Mouse (Mus musculus): Measurements from ENCODE around the gene Baiap2. TPM values are rescaled to one million over a fixed set of nuclear protein-coding genes. Genes with fewer than 3 reads are reported as not detected.

The Baiap2 gene
- polyA plus RNA-seq, 1 experiment from 2014 or later = 17.5 TPM

DNA sequence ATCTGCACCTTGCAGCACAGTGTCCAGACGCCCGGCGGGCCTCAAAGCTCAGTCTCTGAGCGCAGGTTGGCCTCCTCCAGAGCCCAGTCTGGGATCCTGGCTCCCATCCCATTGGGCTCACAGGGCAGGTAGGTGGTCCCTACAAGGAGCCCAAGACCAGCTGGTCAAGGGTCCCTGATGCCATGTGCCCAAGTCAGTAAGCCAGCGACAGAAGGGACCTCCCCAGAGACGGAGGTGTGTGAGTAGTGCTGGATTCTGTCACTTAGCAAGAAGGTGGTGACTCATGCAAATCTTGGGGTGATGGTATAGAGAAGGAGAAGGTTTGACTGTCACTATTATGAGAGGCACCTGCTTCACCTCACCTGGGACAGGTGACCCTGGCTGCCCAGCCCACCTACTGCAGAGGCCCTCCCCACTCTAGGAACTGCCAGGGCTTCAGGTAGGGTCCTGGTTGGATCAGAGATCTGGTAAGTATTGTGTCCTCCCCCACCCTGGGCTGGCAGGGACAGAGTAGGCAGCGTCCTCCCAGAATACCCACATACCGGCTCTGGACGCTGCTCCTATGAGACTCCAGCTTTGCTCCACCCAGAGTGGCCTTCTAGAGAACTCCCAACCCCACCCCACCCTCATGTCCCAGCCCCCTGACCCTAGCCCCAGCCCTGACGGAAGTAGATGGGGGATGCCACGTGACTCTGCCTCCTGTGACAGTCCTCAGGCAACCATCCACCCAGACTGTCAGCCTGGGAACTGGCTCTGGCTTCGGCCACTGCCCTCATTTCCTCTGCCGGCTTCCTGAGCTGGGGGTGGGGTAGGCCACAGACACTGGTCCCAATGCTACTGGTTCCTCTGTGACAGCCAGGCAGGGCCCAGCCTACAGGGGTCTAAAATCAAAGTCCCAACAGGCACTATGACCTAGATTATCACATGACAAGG, 98.9 kb downstream of the Baiap2 start:
- 62% methylated on average over 13 of the region's 13 CpGs for WGBS
- no peak overlapping the region for H3K4me3 ChIP-seq (replicated peaks)
- H3K27me3 ChIP-seq = peaks cover 14% of the 10 kb centered on the region
- no peak overlapping the region for H3K4me2 ChIP-seq
- H3K4me1 ChIP-seq (replicated peaks) = peaks cover 23% of the 10 kb centered on the region
- no peaks in the 10 kb centered on the region for H3K9me3 ChIP-seq
- ATAC-seq (ENCODE audit: insufficient number of reproducible peaks, insufficient read depth, low FRiP score, low TSS enrichment, low read depth) = no peak
- no peak overlapping the region for H3K9ac ChIP-seq (replicated peaks)
- no peak overlapping the region for H3K27ac ChIP-seq
- H3K36me3 ChIP-seq = no peaks in the 10 kb centered on the region

DNA sequence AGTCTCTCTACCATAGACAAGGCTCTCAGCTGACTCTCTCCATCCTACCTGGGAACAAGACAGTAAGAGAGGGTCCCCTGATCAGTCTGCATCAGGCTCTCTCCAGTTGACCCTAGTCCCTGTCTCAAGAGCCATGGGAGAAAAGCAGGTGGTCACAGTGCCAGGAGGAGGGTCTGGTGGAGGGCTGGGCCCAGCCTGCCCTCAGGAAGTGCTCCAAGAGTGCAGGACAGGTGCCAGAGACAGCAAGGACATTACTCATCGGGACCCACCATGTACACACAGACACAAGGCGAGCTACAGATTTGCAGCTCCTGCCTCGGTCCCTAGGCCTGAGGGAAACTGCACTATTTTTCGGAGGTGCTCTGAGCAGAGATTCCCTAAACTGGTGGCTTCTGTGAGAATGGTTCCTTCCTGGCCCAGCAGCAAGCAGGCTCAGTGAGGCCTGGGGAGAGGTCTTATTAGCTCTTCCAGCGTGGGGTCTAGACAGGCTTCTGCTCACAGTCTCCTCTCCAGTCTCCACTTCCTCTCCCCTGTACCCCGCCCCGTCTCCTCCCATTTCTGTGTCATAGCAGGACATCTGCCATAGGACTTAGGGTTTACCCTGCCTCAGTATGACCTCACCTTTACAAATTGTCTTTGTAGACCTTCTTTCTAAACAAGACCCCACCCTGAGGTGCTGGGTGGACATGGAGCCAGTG, 99.7 kb downstream of the Baiap2 start:
- no peak overlapping the region for H3K4me2 ChIP-seq
- H3K4me1 ChIP-seq (replicated peaks) = peaks cover 29% of the 10 kb centered on the region
- ATAC-seq (ENCODE audit: insufficient number of reproducible peaks, insufficient read depth, low FRiP score, low TSS enrichment, low read depth) = no peak
- H3K9me3 ChIP-seq = no peaks in the 10 kb centered on the region
- WGBS = 75% methylated on average over 7 of the region's 7 CpGs
- no peak overlapping the region; the same call in 1 of the 2 replicates for H3K27ac ChIP-seq
- H3K4me3 ChIP-seq (replicated peaks) = no peak overlapping the region
- H3K9ac ChIP-seq (replicated peaks) = no peak overlapping the region
- H3K27me3 ChIP-seq = peaks cover 21% of the 10 kb centered on the region
- H3K36me3 ChIP-seq = no peaks in the 10 kb centered on the region

DNA sequence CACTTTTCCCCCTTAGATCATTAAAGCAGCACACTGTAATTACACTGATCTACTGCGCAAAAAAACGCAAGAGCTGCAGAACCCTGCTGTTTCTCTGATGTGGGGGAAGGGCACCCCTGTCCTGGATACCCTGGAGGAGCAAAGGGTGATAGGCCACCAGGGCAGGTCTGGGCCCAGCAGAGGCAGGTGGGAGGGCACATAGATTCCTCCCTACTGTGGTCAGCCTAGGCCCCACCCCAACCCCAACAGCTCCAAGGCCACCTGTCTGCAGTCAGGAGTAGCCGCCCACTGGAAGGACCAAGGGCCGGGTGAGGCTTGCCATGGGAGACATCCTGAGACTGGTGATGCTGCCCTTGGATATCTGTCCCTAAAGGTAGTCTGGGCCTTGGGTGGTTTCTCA, 102.8 kb downstream of the Baiap2 start:
- no peak overlapping the region for H3K4me3 ChIP-seq (replicated peaks)
- no peaks in the 10 kb centered on the region for H3K9me3 ChIP-seq
- H3K27ac ChIP-seq = no peak overlapping the region
- H3K36me3 ChIP-seq = no peaks in the 10 kb centered on the region
- WGBS = 59% methylated on average over 4 of the region's 4 CpGs
- ATAC-seq (ENCODE audit: insufficient number of reproducible peaks, insufficient read depth, low FRiP score, low TSS enrichment, low read depth) = no peak
- H3K27me3 ChIP-seq = peaks cover 45% of the 10 kb centered on the region
- H3K4me1 ChIP-seq (replicated peaks) = peaks cover 41% of the 10 kb centered on the region
- no peak overlapping the region for H3K9ac ChIP-seq (replicated peaks)
- peak overlapping the region; percentile 94; the same call in 1 of the 2 replicates for H3K4me2 ChIP-seq

DNA sequence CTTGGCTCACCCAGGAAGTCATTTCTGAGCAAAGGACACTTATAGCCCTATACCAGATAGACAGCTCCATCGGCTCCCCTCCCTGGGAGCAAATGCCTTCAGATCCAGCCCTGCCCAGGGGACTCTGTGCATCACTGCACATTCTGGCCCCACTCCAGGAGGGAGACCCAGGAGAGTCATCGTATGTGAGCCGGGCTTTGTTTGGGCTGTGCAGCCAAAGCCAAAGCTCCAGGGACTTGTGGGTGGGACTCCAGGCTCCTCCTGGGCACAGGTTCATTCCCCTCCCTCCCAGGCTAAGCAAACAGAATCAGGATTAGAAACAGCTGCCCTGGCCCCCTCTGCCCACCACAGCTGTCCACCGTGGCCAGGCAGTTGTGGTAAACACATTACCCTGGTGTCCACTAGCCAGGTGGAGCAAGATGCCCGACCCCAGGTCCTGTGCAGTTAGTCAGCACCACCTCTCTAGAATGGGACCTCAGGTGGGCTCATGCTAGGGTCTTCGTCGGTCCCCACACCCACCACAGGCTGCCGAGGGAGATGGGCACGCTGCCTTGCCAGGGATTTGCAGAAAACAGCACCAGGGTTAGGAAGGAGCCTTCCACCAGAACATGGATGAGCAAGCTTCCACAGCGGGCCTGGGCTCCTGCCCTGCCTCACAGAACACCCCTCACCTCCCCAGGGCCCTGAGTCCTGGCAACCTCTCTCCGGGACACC, 103.4 kb downstream of the Baiap2 start:
- Histone ChIP-seq H3K4me2 (peak overlapping the region; percentile 94), H3K4me1 (replicated peaks) (peaks cover 42% of the 10 kb centered on the region), H3K9me3 (no peaks in the 10 kb centered on the region), H3K4me3 (replicated peaks) (peak overlapping the region; percentile 69), H3K9ac (replicated peaks) (peak overlapping the region; percentile 78), H3K27ac (no peak overlapping the region), H3K27me3 (peaks cover 49% of the 10 kb centered on the region), H3K36me3 (no peaks in the 10 kb centered on the region)
- ATAC-seq (ENCODE audit: insufficient number of reproducible peaks, insufficient read depth, low FRiP score, low TSS enrichment, low read depth) = no peak
- 51% methylated on average over 11 of the region's 11 CpGs for WGBS

DNA sequence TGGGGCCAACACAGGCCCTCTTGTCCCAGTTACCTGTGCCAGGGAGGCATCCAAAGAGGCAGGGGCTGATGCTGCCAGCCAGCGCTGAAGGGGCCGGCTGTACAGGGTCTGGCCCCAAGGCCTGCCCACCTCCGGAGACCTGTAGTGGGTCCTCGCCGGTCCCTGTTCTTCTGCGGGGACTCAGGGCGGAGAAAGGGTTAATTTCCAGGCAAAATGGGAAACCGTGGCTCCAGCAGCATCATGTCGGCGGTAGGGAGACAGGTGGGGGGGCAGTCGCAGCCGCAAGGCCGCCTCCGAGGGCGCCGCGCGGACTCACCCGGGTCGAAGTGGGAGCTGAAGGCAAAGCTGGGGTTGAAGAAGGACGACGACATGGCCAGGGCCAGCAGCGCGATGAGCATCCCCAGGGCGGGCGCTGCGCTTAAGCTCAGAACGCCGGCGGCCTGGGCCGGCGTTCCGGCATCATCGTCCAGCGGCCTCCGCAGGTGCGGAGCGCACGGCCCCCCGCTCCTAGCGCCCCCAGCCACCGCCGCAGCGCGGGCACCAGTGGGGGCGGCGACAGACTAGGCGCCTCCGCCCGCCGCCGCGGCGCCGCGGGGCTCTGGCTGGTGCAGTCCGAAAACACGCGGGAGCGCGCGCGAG, 104.1 kb downstream of the Baiap2 start, which contains the start of gene Aatk:
Gene Aatk, minus strand, starts transcription at position 615 of the 639 bp plus-strand sequence.
- H3K4me1 ChIP-seq (replicated peaks) = peaks cover 45% of the 10 kb centered on the region
- ATAC-seq (ENCODE audit: insufficient number of reproducible peaks, insufficient read depth, low FRiP score, low TSS enrichment, low read depth) = no peak
- under 1% methylated on average over 46 of the region's 63 CpGs for WGBS

DNA sequence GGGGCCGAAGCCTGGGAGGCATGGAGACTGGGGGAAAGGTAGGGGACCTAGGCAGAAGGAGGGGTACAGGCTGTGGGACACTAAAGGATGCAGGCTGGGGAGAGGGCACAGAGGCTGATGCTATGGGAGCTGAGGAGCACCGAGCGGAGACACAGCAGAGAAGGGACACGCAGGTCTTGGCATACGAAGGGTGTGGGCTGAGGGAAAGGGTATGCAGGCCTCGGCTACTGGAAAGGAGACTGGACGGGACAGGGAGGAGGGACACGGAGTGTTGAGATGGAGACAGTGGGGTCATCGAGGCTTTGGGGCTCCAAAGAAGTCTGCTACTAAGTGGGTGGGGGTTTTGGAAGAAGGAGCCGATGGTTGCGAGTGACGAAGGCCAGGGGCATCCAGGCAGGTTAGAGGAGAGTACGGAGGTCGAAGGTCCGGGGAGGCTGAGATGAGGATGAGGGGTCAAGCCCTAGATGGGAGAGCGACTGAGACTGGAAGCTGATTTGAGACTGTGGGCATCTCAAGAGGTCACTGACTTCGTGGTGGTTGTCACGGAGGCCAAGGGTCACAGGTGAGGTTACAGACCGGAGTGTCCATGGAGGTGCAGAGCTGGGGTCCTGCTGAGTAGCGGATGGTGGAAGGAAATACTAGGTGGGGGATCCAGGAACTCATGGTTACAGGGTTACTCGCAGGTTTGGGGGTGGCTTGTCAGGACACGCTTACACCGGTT, 105.1 kb downstream of the Baiap2 start:
- peaks cover 49% of the 10 kb centered on the region for H3K27me3 ChIP-seq
- peak overlapping the region; percentile 94 for H3K4me2 ChIP-seq
- H3K4me3 ChIP-seq (replicated peaks) = peak overlapping the region; percentile 69
- H3K9ac ChIP-seq (replicated peaks) = peak overlapping the region; percentile 78
- no peak overlapping the region for H3K27ac ChIP-seq
- H3K4me1 ChIP-seq (replicated peaks) = peaks cover 46% of the 10 kb centered on the region
- no peak for ATAC-seq (ENCODE audit: insufficient number of reproducible peaks, insufficient read depth, low FRiP score, low TSS enrichment, low read depth)
- H3K36me3 ChIP-seq = no peaks in the 10 kb centered on the region
- H3K9me3 ChIP-seq = no peaks in the 10 kb centered on the region
- 10% methylated on average over 23 of the region's 23 CpGs for WGBS

More for the DNA sequence above, 104.1 kb downstream of the Baiap2 start, which contains the start of gene Aatk:
- peak within 1 kb of the TSS; percentile 78 for H3K9ac ChIP-seq (replicated peaks)
- no peak within 1 kb of the TSS for H3K27ac ChIP-seq
- no peaks in the 10 kb centered on the region for H3K9me3 ChIP-seq
- H3K4me2 ChIP-seq = peak within 1 kb of the TSS; percentile 94
- no peaks in the 10 kb centered on the region for H3K36me3 ChIP-seq
- peaks cover 49% of the 10 kb centered on the region for H3K27me3 ChIP-seq
- peak within 1 kb of the TSS; percentile 69 for H3K4me3 ChIP-seq (replicated peaks)

DNA sequence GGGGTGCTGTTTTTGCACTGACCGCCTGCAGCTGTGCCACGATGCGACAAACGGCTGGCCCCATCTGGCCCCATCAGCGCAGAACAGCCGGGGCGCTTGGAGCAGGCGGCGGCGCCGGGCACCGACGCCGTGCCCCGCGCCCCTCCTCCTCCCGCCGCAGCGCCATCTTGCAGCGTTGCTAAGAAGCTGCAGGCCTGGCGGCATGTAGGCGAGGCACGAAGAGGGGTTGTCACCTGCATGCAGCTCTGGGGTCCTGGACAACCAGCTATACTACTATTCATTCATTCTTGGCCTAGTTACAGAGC, 105.6 kb downstream of the Baiap2 start:
- under 1% methylated on average over 22 of the region's 23 CpGs for WGBS
- no peak for ATAC-seq (ENCODE audit: insufficient number of reproducible peaks, insufficient read depth, low FRiP score, low TSS enrichment, low read depth)
- Histone ChIP-seq H3K36me3 (no peaks in the 10 kb centered on the region), H3K4me1 (replicated peaks) (peaks cover 46% of the 10 kb centered on the region), H3K4me2 (peak overlapping the region; percentile 94), H3K27ac (no peak overlapping the region), H3K9ac (replicated peaks) (no peak overlapping the region), H3K9me3 (no peaks in the 10 kb centered on the region), H3K4me3 (replicated peaks) (peak overlapping the region; percentile 69), H3K27me3 (peaks cover 49% of the 10 kb centered on the region)

DNA sequence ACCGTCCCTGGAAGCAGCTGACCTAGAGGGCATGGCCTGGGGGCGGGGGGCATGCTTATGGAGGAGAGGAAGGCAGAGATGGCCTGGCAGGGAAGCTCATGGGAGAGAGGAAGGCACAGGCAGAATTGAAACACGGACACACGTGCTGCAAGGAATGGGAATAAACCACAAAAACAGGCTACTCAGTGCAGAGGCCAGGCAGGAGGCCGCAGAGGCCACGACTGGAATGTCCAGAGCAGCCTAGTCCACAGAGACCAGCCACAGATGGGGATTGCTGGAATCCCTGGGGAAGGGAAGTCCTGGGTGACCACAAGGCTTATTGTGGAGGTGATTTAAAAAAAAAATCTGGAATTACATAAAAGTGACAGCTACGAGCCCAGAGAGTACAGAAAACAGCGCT, 106.5 kb downstream of the Baiap2 start:
- H3K9me3 ChIP-seq = no peaks in the 10 kb centered on the region
- 86% methylated on average over 8 of the region's 8 CpGs for WGBS
- no peak overlapping the region for H3K9ac ChIP-seq (replicated peaks)
- no peak overlapping the region for H3K27ac ChIP-seq
- no peak overlapping the region for H3K4me2 ChIP-seq
- H3K4me1 ChIP-seq (replicated peaks) = peaks cover 46% of the 10 kb centered on the region
- no peaks in the 10 kb centered on the region for H3K36me3 ChIP-seq
- peaks cover 49% of the 10 kb centered on the region for H3K27me3 ChIP-seq
- H3K4me3 ChIP-seq (replicated peaks) = no peak overlapping the region
- no peak for ATAC-seq (ENCODE audit: insufficient number of reproducible peaks, insufficient read depth, low FRiP score, low TSS enrichment, low read depth)

DNA sequence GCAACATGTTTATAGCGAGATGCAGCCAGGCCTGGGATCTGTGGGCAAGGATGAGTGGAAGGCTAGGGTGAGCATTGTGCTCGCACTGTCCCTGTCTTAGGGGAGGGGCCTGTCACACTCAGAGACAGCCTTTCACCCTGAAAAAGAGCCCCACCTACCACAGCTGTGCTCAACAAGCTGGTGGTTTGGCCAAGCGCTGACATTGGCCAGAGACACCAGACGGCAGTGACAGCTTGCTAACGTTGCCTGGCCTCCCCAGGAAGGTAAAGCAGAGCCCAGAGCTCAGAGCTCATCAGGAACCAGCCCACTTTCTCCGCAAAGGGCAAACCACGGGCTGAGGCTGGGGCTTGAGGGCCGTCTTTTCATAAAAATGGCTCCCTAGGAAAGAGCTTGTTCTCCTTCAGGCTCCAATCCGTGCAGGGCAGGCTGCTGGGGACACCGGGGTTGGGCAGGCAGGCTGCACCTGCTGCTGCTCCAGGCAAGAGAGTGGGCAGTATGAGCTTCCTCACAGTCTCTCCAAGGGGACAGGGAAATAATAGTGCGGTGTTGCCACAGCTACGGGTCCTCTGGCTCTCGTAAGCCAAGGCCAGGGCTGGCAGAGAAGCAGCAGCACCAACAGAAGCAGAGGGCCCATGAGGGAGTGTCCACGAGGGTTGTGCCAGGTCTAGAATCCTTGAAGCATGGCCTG, 108.7 kb downstream of the Baiap2 start:
- H3K9ac ChIP-seq (replicated peaks) = no peak overlapping the region
- ATAC-seq (ENCODE audit: insufficient number of reproducible peaks, insufficient read depth, low FRiP score, low TSS enrichment, low read depth) = no peak
- H3K27ac ChIP-seq = no peak overlapping the region

DNA sequence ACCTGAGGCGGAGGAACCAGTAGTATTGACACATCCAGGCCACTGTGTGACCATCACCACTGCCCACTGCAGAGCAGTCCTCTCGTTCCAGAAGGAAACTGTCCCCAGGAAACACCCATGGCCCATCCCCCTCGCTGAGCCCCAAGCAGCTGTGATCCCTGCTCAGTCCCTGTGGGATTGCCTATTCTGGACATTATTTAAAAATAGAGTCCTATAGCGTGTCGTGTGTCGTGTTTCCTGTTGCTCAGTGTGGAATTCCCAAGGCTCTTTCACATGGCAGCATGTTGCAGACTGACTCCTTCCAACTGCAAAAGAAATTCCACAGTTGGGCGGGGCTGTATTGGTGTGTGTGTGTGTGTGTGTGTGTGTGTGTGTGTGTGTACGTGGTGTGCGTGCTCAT, 109.7 kb downstream of the Baiap2 start:
- WGBS = 72% methylated on average over 9 of the region's 9 CpGs
- Histone ChIP-seq H3K27me3 (peaks cover 28% of the 10 kb centered on the region), H3K9ac (replicated peaks) (no peak overlapping the region), H3K4me1 (replicated peaks) (peaks cover 28% of the 10 kb centered on the region), H3K9me3 (no peaks in the 10 kb centered on the region), H3K36me3 (no peaks in the 10 kb centered on the region), H3K4me3 (replicated peaks) (no peak overlapping the region), H3K27ac (no peak overlapping the region), H3K4me2 (no peak overlapping the region)
- ATAC-seq (ENCODE audit: insufficient number of reproducible peaks, insufficient read depth, low FRiP score, low TSS enrichment, low read depth) = no peak

More for the DNA sequence above, 108.7 kb downstream of the Baiap2 start:
- WGBS = 42% methylated on average over 14 of the region's 14 CpGs
- Histone ChIP-seq H3K4me1 (replicated peaks) (peaks cover 36% of the 10 kb centered on the region), H3K4me2 (no peak overlapping the region), H3K36me3 (no peaks in the 10 kb centered on the region), H3K4me3 (replicated peaks) (no peak overlapping the region), H3K27me3 (peaks cover 36% of the 10 kb centered on the region), H3K9me3 (no peaks in the 10 kb centered on the region)

All from limb, embryonic 12.5 days (tissue).